Mouse (Mus musculus) liver, postnatal 0 days (tissue): Measurements from ENCODE around the gene Dach2.

Source experiments
- CTCF ChIP-seq: sonication (generic); IDR thresholded peaks from 2 replicates; pipeline ENCODE4 v1.5.1; 2016; ENCODE audit warnings: antibody characterized with exemption, low read depth
- EP300 ChIP-seq: IDR thresholded peaks from 2 replicates; pipeline ENCODE4 v1.6.1; 2016; ENCODE audit warnings: antibody characterized with exemption, low read depth, mild to moderate bottlenecking

DNA sequence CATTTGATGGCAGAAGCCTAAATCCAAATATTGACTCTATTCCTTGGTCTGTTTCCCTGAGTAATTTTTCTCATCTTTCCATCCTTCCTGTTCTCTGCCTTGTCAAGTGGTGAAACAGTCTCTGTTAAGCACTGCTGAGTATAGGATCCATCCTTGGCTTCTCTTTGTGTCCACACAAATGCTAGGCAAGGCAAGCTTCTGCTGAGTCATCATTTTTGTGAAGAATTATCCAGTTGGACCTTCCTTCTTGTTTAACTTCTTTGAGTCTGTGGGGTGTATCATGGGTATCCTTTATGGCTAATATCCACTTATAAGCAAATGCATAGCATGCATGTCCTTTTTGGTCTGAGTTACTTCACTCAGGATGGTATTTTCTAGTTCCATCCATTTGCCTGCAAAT, 449.8 kb downstream of the Dach2 start:
- TF ChIP-seq CTCF (no peak), EP300 (no peak)
